Mouse (Mus musculus) small intestine, adult 2 months (tissue): Measurements from ENCODE around the gene Gdf9. TPM values are rescaled to one million over a fixed set of nuclear protein-coding genes. Genes with fewer than 3 reads are reported as not detected.
A peak's percentile ranks its signal among the peaks of the same experiment; 100 is the strongest.
"Not testable (repeated sequence)": the region's sequence is repeated elsewhere in the genome, so short reads cannot be mapped to it uniquely, and the experiment has no call there.

Source experiments
- H3K27ac ChIP-seq: fragments of 200-500 bp; 2 replicates; pipeline ENCODE4 v1.5.1; 2012; ENCODE audit warnings: low read depth, low read length, control low read depth, inconsistent platforms; ENCODE audit not compliant: insufficient read depth
- H3K27me3 ChIP-seq: fragments of 200-500 bp; 2 replicates; pipeline ENCODE4 v1.6.1; 2012; ENCODE audit warnings: mild to moderate bottlenecking, moderate library complexity, low read length, inconsistent platforms; ENCODE audit not compliant: control insufficient read depth, insufficient read depth
- H3K36me3 ChIP-seq: fragments of 200-500 bp; 2 replicates; pipeline ENCODE4 v1.6.1; 2012; ENCODE audit warnings: mild to moderate bottlenecking, low read length, control low read depth, inconsistent platforms; ENCODE audit not compliant: control insufficient read depth, insufficient read depth
- H3K4me1 ChIP-seq: fragments of 200-500 bp; 2 replicates; pipeline ENCODE4 v1.6.1; 2012; ENCODE audit warnings: low read length, inconsistent platforms, mixed read lengths; ENCODE audit not compliant: control insufficient read depth, insufficient read depth, insufficient read length
- H3K4me3 ChIP-seq: fragments of 200-500 bp; 2 replicates; pipeline ENCODE4 v1.5.1; 2012; ENCODE audit warnings: low read depth, mild to moderate bottlenecking, control low read depth, inconsistent platforms, low read length, moderate library complexity
- CTCF ChIP-seq: fragments of 200-500 bp; IDR thresholded peaks from 2 replicates; pipeline ENCODE4 v1.5.1; 2012; ENCODE audit warnings: low read depth, mild to moderate bottlenecking, control low read depth, inconsistent platforms, low read length, moderate library complexity, mixed read lengths; ENCODE audit not compliant: insufficient replicate concordance, insufficient read length; ENCODE audit errors: extremely low read depth
- POLR2A ChIP-seq: fragments of 200-500 bp; IDR thresholded peaks from 2 replicates; pipeline ENCODE4 v1.6.1; 2012; ENCODE audit warnings: low read depth, mild to moderate bottlenecking, control low read depth, inconsistent platforms, low read length, moderate library complexity
- WGBS: fragments of 180-500 bp; shearing (Covaris S2); methylation state at CpG from one replicate; pipeline ENCODE4 v1.1.7; 2018; 5-methylcytosine and 5-hydroxymethylcytosine counted together
- polyA plus RNA-seq: library from polyadenylated mRNA; depleted of rRNA; stranded (reverse); fragments of >200 nt; gene quantifications from 2 replicates; pipeline ENCODE4 v1.2.3, GENCODE M21; 2012

The Gdf9 gene
- polyA plus RNA-seq, 1 experiment, result 1.3 TPM

DNA sequence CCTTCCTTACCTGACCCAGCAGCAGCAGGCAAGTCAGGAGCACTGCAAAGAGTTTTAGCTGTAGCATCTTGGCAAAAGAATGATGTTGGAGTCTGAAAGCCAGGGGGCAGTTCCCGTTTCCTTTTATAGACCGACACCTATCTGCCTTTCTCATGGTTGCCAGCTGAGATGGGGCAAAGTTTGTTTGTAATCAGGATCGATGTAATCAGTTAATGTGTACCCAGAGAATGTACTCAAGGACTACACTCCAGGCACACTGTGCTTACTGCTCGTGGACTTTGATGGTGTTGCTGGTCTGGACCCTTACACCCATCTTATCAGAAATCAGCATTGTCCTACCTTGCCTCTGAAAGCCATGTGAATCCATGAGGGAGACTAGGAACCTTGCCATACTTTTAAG lies 7.8 kb upstream of the Gdf9 start, which contains the start of gene Leap2:
Leap2 (minus strand) TSS at position 135 of the 400 bp plus-strand sequence.
- peaks cover 23% of the 10 kb centered on the region; the same call in 1 of the 2 replicates for H3K4me1 ChIP-seq
- H3K4me3 ChIP-seq, result peak within 1 kb of the TSS; percentile 52
- WGBS, result 27% methylated on average over 4 of the region's 4 CpGs
- peak within 1 kb of the TSS; percentile 86 for H3K27ac ChIP-seq
- TF ChIP-seq CTCF (peak; percentile 33; the same call in 1 of the 2 replicates), POLR2A (no peak)
- H3K27me3 ChIP-seq, result no peaks in the 10 kb centered on the region
- H3K36me3 ChIP-seq, result peaks cover 16% of the 10 kb centered on the region

DNA sequence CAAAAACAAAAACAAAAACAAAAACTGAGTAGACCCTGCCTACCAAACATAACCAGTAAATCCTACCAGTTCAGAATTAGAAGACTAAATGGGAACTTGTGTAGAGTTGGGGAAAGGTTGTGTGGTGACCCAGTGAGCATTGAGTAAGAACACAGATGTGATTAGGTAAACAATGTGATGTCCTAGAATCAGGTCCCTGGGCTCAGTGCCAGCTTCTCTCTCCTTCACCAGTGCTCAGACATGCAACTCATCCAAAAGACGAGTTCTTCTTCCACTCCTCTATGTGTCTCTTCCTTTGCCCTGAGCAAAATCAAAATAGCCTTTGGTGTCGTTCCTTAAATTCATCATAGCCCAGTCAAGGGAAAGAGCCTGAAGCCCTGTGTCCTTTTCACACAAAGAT lies 6.0 kb upstream of the Gdf9 start:
- Histone ChIP-seq H3K4me3 (no peak overlapping the region), H3K27ac (no peak overlapping the region), H3K27me3 (no peaks in the 10 kb centered on the region), H3K4me1 (peaks cover 34% of the 10 kb centered on the region), H3K36me3 (peaks cover 20% of the 10 kb centered on the region)
- WGBS, result 62% methylated on average over 2 of the region's 2 CpGs
- TF ChIP-seq POLR2A (no peak), CTCF (no peak)

DNA sequence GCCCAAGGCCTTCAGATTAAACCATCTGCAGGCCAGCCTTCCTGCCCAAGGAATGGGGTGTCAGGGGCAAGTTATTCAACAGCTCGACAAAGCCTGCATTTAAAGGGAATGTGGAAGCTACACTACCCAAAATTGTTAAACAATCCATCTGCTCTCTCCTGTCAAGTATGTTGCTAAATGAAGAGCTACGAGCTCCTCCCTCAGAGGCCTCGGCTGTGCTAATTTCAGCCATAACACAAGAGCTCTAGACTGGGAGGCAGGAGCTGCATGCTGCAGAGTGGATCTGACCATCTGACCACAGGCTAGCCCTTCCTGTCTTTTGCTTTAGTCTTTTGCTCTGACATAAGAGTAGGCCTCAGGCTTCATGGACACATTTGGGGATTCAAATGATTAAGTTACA lies 5.6 kb upstream of the Gdf9 start:
- peak overlapping the region; percentile 57 for H3K27ac ChIP-seq
- 57% methylated on average over 3 of the region's 3 CpGs for WGBS

DNA sequence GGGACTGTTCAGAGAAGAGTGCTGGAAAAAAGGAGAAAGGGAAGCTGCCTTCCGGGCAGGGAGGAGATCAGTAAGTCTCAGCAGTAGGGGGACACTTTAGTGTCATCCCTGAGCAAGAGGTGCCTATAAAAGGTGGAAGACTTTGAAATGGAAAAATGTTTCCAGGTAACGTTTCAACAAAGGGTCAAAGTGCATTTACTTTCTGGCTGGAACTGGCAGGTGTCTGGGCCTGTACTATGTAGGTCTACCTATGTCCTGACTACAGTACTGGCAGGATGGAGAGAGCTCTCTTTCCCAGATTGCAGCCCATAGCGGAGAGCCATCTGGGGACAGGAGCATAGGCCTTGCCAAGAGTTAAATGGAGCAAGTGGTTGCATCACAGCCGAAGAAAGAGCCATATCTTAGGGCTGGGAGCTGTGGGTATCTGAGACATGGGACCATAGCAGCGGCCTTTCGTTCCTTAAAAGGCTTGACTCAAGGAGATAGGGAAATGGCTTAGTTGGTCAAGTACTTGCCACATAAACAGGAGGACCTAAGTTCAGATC lies 5.0 kb upstream of the Gdf9 start:
- no peak overlapping the region for H3K4me3 ChIP-seq
- H3K36me3 ChIP-seq, result peaks cover 20% of the 10 kb centered on the region
- WGBS, result 42% methylated on average over 6 of the region's 6 CpGs
- no peaks in the 10 kb centered on the region for H3K27me3 ChIP-seq
- no peak for TF ChIP-seq CTCF
- no peak for TF ChIP-seq POLR2A
- H3K27ac ChIP-seq, result peak overlapping the region; percentile 57
- H3K4me1 ChIP-seq, result peaks cover 34% of the 10 kb centered on the region

More for the DNA sequence above, 5.6 kb upstream of the Gdf9 start:
- Histone ChIP-seq H3K4me3 (no peak overlapping the region), H3K4me1 (peaks cover 34% of the 10 kb centered on the region), H3K27me3 (no peaks in the 10 kb centered on the region), H3K36me3 (peaks cover 20% of the 10 kb centered on the region)
- TF ChIP-seq POLR2A, result no peak
- no peak for TF ChIP-seq CTCF

DNA sequence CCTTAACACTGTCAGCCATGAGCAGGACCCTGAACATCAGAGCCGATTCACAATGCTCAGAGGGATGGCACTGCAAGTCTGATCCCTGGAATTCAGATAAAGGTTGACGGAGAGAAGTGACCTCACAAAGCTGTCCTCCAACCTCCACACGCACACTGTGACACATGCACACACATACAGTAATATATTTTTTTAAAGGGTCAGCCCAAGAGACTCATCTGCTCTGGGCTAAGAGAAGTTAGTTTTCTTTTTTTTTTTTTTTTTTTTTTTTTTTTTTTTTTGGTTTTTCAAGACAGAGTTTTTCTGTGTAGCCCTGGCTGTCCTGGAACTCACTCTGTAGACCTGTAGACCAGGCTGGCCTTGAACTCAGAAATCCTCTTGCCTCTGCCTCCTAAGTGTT lies 3.9 kb upstream of the Gdf9 start:
- WGBS, result 90% methylated on average over 3 of the region's 3 CpGs
- not testable (repeated sequence) for H3K4me3 ChIP-seq, H3K27me3 ChIP-seq
- H3K36me3 ChIP-seq, result peaks cover 12% of the 10 kb centered on the region
- H3K27ac ChIP-seq, result peak overlapping the region; percentile 100; the same call in 1 of the 2 replicates
- peaks cover 36% of the 10 kb centered on the region for H3K4me1 ChIP-seq

DNA sequence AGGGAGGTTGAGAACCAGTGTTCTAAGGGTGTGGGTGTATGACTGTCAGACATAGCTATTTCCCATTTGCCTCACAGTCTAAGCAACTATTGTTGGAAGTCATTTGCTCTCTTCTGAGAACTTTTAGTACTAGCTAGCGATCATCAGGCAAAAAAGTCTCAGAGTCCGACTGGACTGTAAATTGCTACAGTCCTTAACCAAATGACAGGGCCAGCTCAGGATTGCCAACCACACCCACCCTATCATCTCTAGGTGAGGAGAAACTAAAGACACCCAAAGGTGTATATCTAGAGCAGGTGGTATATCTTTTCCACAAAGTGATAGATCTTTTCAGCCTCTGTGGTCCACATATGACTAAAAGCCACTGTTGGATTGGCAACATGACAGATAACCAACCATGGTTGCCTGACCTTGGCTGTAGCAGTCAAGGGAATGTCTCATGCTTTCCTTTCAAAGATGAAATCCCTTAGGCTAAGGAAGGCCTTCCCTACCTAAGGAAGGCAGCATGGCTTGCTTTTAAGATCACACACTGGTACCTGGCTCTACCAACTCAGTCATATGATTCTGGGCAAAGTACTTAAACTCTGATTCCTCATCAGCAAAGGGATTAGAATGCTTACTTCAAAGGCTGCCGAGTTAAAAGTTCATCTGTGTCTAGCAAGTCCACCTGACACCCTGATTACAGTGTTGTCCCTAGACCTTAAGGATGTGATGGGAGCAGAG lies 2.7 kb upstream of the Gdf9 start:
- Histone ChIP-seq H3K4me3 (no peak overlapping the region), H3K36me3 (peaks cover 12% of the 10 kb centered on the region), H3K27ac (peak overlapping the region; percentile 100), H3K4me1 (peaks cover 39% of the 10 kb centered on the region), H3K27me3 (no peaks in the 10 kb centered on the region)
- 41% methylated on average over 3 of the region's 3 CpGs for WGBS
- TF ChIP-seq POLR2A (no peak), CTCF (no peak)

DNA sequence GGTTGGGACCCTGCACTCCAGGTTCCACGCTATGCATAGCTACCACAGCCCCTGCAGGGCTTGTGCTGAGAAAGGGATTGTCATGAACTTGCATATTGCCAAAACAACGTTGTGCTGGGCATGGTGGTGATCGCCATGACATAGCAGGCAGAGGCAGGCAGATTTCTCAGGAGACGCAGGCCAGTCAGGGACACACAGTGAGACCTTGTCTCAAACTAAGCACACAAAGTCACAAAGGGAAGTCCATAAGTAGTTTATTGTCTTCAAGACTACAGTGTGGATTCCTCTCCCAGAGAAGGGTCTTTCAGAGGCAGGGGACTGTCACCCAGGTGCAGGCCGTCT lies 2.1 kb upstream of the Gdf9 start:
- H3K36me3 ChIP-seq, result peaks cover 12% of the 10 kb centered on the region
- WGBS, result 86% methylated on average over 5 of the region's 5 CpGs
- no peaks in the 10 kb centered on the region for H3K27me3 ChIP-seq
- peak overlapping the region; percentile 100 for H3K27ac ChIP-seq
- H3K4me1 ChIP-seq, result peaks cover 39% of the 10 kb centered on the region
- H3K4me3 ChIP-seq, result no peak overlapping the region
- no peak for TF ChIP-seq POLR2A
- 0 out of 2 replicates have a peak, but pooled peaks have one; percentile 5 for TF ChIP-seq CTCF

DNA sequence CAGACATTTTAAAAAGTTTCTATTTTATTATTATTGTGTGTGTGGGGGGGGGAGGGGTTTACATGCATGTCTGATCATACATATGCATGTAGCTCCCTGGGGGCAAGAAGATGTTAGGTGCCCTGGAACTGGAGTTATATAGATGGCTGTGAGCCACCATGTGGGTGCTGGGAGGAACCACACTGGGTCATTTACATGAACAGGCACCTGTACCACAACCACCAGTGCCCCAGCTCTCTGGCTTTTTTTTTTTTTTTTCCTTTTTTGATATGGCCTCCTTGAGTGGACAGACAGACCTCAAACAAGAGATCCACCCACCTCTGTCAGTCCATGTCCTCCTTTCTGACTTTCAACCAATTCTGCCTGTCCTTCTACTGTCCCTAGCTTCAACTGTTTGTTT lies 1.6 kb upstream of the Gdf9 start:
- TF ChIP-seq CTCF, result no peak
- no peak for TF ChIP-seq POLR2A
- H3K27me3 ChIP-seq, result no peaks in the 10 kb centered on the region
- H3K27ac ChIP-seq, result peak overlapping the region; percentile 100
- peaks cover 12% of the 10 kb centered on the region for H3K36me3 ChIP-seq
- peaks cover 36% of the 10 kb centered on the region for H3K4me1 ChIP-seq
- peak overlapping the region; percentile 46 for H3K4me3 ChIP-seq
